Mouse (Mus musculus): Measurements from ENCODE around the gene Gm5868.
"Not testable (repeated sequence)": the region's sequence is repeated elsewhere in the genome, so short reads cannot be mapped to it uniquely, and the experiment has no call there.

GRCm38 (mm10) chr5:72586122-72586521, 1.2 kb downstream of the Gm5868 start:
- not testable (repeated sequence) for TF ChIP-seq POLR2A (IDR thresholded peaks at IDR 0.05; ENCODE audit: borderline replicate concordance, extremely low read depth, insufficient read depth, insufficient read length, poor library complexity, severe bottlenecking)
- peak; percentile 8; the same call in 1 of the 2 replicates for TF ChIP-seq CTCF (IDR thresholded peaks at IDR 0.05; ENCODE audit: borderline replicate concordance, extremely low read depth, insufficient read depth, insufficient read length)
